Mouse (Mus musculus): Measurements from ENCODE around the gene Mgat4a. TPM values are rescaled to one million over a fixed set of nuclear protein-coding genes. Genes with fewer than 3 reads are reported as not detected.

The Mgat4a gene
- total and polyA plus RNA-seq, 3 experiments = 22.3 to 23.2 (median 22.9) TPM

- Histone ChIP-seq H3K4me1 (ENCODE audit: control insufficient read depth in 1 of 2, insufficient read depth in 2 of 2) (peaks cover 2 to 12% of the 10 kb centered on the region in 2 experiments; a peak in 1 of 4 replicates), H3K4me3 (replicated peaks in 1 of 3; ENCODE audit: low read depth in 2 of 3, low read length in 2 of 3, poor library complexity in 1 of 3) (no peak overlapping the region)
Measured at GRCm38 (mm10) chr1:37518791-37519190, 22.0 kb downstream of the Mgat4a start.

GRCm38 (mm10) chr1:37518124-37518720, 22.6 kb downstream of the Mgat4a start:
- peaks cover 0 to 15% of the 10 kb centered on the region in 2 experiments; a peak in 1 of 4 replicates for H3K4me1 ChIP-seq (ENCODE audit: control insufficient read depth in 1 of 2, insufficient read depth in 2 of 2)
- DNase-seq (ENCODE audit: extremely low read depth) = no peak
- no peak overlapping the region for H3K4me3 ChIP-seq (replicated peaks in 1 of 3; ENCODE audit: low read depth in 2 of 3, low read length in 2 of 3, poor library complexity in 1 of 3)
- dilution Hi-C loops (cut with MboI; ENCODE audit: extremely low pct_ligation_motif_present, extremely low pct_unique_long_range_greater_than_20kb, low sequenced_read_pairs) = no loop called here
- H3K79me2 ChIP-seq (replicated peaks; ENCODE audit: control insufficient read depth, extremely low read depth, insufficient read depth, poor library complexity, severe bottlenecking) = peaks cover 19% of the 10 kb centered on the region
- peaks cover 4% of the 10 kb centered on the region for H3K9me3 ChIP-seq (replicated peaks; ENCODE audit: low read length)
- in situ Hi-C loops (cut with MboI; ENCODE audit: low pct_ligation_motif_present, low pct_unique_long_range_greater_than_20kb, low sequenced_read_pairs) = no loop called here
- H3K27ac ChIP-seq (ENCODE audit: insufficient read depth, low read depth) = no peak overlapping the region
- H3K4me2 ChIP-seq (ENCODE audit: insufficient read depth, low read depth, poor library complexity, severe bottlenecking) = no peak overlapping the region
- no peak overlapping the region for H3K9ac ChIP-seq (ENCODE audit: insufficient read depth, low read depth)
- TF ChIP-seq SMC3 (IDR thresholded peaks at IDR 0.05; ENCODE audit: low read depth, low read length) = no peak
- H3K27me3 ChIP-seq (replicated peaks) = no peaks in the 10 kb centered on the region
- peaks cover 13 to 42% of the 10 kb centered on the region in 2 experiments for H3K36me3 ChIP-seq (replicated peaks in 1 of 2; ENCODE audit: control insufficient read depth in 1 of 2, insufficient read depth in 1 of 2, low read length in 1 of 2)

More at GRCm38 (mm10) chr1:37518791-37519190, 22.0 kb downstream of the Mgat4a start:
- H3K9me3 ChIP-seq (replicated peaks; ENCODE audit: low read length) = peaks cover 4% of the 10 kb centered on the region
- no peak overlapping the region for H3K4me2 ChIP-seq (ENCODE audit: insufficient read depth, low read depth, poor library complexity, severe bottlenecking)
- no peak overlapping the region for H3K9ac ChIP-seq (ENCODE audit: insufficient read depth, low read depth)
- in situ Hi-C loops (cut with MboI; ENCODE audit: low pct_ligation_motif_present, low pct_unique_long_range_greater_than_20kb, low sequenced_read_pairs) = no loop called here
- no peaks in the 10 kb centered on the region for H3K27me3 ChIP-seq (replicated peaks)
- dilution Hi-C loops (cut with MboI; ENCODE audit: extremely low pct_ligation_motif_present, extremely low pct_unique_long_range_greater_than_20kb, low sequenced_read_pairs) = no loop called here
- H3K79me2 ChIP-seq (replicated peaks; ENCODE audit: control insufficient read depth, extremely low read depth, insufficient read depth, poor library complexity, severe bottlenecking) = peaks cover 17% of the 10 kb centered on the region
- no peak for DNase-seq (ENCODE audit: extremely low read depth)
- H3K36me3 ChIP-seq (replicated peaks in 1 of 2; ENCODE audit: control insufficient read depth in 1 of 2, insufficient read depth in 1 of 2, low read length in 1 of 2) = peaks cover 13 to 43% of the 10 kb centered on the region in 2 experiments
- H3K27ac ChIP-seq (ENCODE audit: insufficient read depth, low read depth) = no peak overlapping the region
- TF ChIP-seq ZC3H11A (IDR thresholded peaks at IDR 0.05; ENCODE audit: low read depth, low read length) (no peak), ZMIZ1 (IDR thresholded peaks at IDR 0.05; ENCODE audit: low read depth, low read length) (no peak), IRF4 (IDR thresholded peaks at IDR 0.05; ENCODE audit: low read depth, low read length) (no peak), POLR2AphosphoS2 (IDR thresholded peaks at IDR 0.05; ENCODE audit: low read depth, low read length) (no peak), EP300 (IDR thresholded peaks at IDR 0.05; ENCODE audit: low read length) (no peak), ZNF384 (IDR thresholded peaks at IDR 0.05; ENCODE audit: low read depth, low read length) (no peak), SMC3 (IDR thresholded peaks at IDR 0.05; ENCODE audit: low read depth, low read length) (no peak), KAT2A (IDR thresholded peaks at IDR 0.05; ENCODE audit: insufficient replicate concordance, low read length) (no peak), RCOR1 (conservative IDR thresholded peaks at IDR 0.05; ENCODE audit: low read depth, low read length) (no peak), NRF1 (IDR thresholded peaks at IDR 0.05; ENCODE audit: low read depth, low read length) (no peak)

- no peak for DNase-seq (ENCODE audit: extremely low read depth)
- no peaks in the 10 kb centered on the region for H3K27me3 ChIP-seq (replicated peaks)
- no peak overlapping the region for H3K4me3 ChIP-seq (replicated peaks in 1 of 3; ENCODE audit: low read depth in 2 of 3, low read length in 2 of 3, poor library complexity in 1 of 3)
- TF ChIP-seq PAX5 (IDR thresholded peaks at IDR 0.05; ENCODE audit: low read length) = no peak
- no peak for TF ChIP-seq MAX (IDR thresholded peaks at IDR 0.05; ENCODE audit: low read length)
- no peak for TF ChIP-seq RCOR1 (conservative IDR thresholded peaks at IDR 0.05; ENCODE audit: low read depth, low read length)
- TF ChIP-seq SIN3A (IDR thresholded peaks at IDR 0.05; ENCODE audit: low read length) = no peak
- TF ChIP-seq USF2 (conservative IDR thresholded peaks at IDR 0.05; ENCODE audit: low read depth, low read length) = no peak
- no peak for TF ChIP-seq ELF1 (IDR thresholded peaks at IDR 0.05; ENCODE audit: low read depth, low read length)
- no peak for TF ChIP-seq EP300 (IDR thresholded peaks at IDR 0.05; ENCODE audit: low read length)
- TF ChIP-seq MEF2A (IDR thresholded peaks at IDR 0.05; ENCODE audit: borderline replicate concordance, low read depth, low read length) = no peak
- no peak for TF ChIP-seq MAFK (IDR thresholded peaks at IDR 0.05; ENCODE audit: insufficient replicate concordance, low read length)
- no peak for TF ChIP-seq CHD1 (IDR thresholded peaks at IDR 0.05; ENCODE audit: low read depth, low read length)
- no peak for TF ChIP-seq CTCF (conservative IDR thresholded peaks at IDR 0.05 in 1 of 2, IDR thresholded peaks at IDR 0.05 in 1 of 2; ENCODE audit: low read depth in 2 of 2, low read length in 2 of 2)
- TF ChIP-seq ZMIZ1 (IDR thresholded peaks at IDR 0.05; ENCODE audit: low read depth, low read length) = no peak
- H3K9ac ChIP-seq (ENCODE audit: insufficient read depth, low read depth) = no peak overlapping the region
- peaks cover 17% of the 10 kb centered on the region; the same call in 1 of the 2 replicates for H3K79me2 ChIP-seq (replicated peaks; ENCODE audit: control insufficient read depth, extremely low read depth, insufficient read depth, poor library complexity, severe bottlenecking)
- peaks cover 4% of the 10 kb centered on the region for H3K9me3 ChIP-seq (replicated peaks; ENCODE audit: low read length)
- in situ Hi-C loops (cut with MboI; ENCODE audit: low pct_ligation_motif_present, low pct_unique_long_range_greater_than_20kb, low sequenced_read_pairs) (no loop called here), dilution Hi-C loops (cut with MboI; ENCODE audit: extremely low pct_ligation_motif_present, extremely low pct_unique_long_range_greater_than_20kb, low sequenced_read_pairs) (no loop called here)
- H3K36me3 ChIP-seq (replicated peaks in 1 of 2; ENCODE audit: control insufficient read depth in 1 of 2, insufficient read depth in 1 of 2, low read length in 1 of 2) = peaks cover 16 to 42% of the 10 kb centered on the region in 2 experiments
- H3K4me2 ChIP-seq (ENCODE audit: insufficient read depth, low read depth, poor library complexity, severe bottlenecking) = no peak overlapping the region
- H3K27ac ChIP-seq (ENCODE audit: insufficient read depth, low read depth) = no peak overlapping the region
- peaks cover 0 to 9% of the 10 kb centered on the region in 2 experiments; a peak in 1 of 4 replicates for H3K4me1 ChIP-seq (ENCODE audit: control insufficient read depth in 1 of 2, insufficient read depth in 2 of 2)
Measured at GRCm38 (mm10) chr1:37512961-37513431, 27.8 kb downstream of the Mgat4a start.
